Mouse (Mus musculus) brain, embryonic 14.5 days (tissue): Measurements from ENCODE around the gene Smim22.

Experiments used
- CTCF ChIP-seq: fragments of 200-500 bp; IDR thresholded peaks from 2 replicates; pipeline ENCODE4 v1.5.1; 2012; ENCODE audit warnings: inconsistent platforms, mild to moderate bottlenecking, moderate library complexity, borderline replicate concordance; ENCODE audit not compliant: insufficient read depth, insufficient read length; ENCODE audit errors: extremely low read depth
- POLR2A ChIP-seq: fragments of 200-500 bp; IDR thresholded peaks from 2 replicates; pipeline ENCODE4 v1.6.1; 2012; ENCODE audit warnings: mild to moderate bottlenecking, inconsistent platforms, borderline replicate concordance; ENCODE audit not compliant: poor library complexity, insufficient read depth, insufficient read length, severe bottlenecking; ENCODE audit errors: extremely low read depth

- TF ChIP-seq POLR2A (no peak), CTCF (no peak)
Measured at GRCm38 (mm10) chr16:5012036-5013005, 5.2 kb downstream of the Smim22 start.
